8 mouse cellular contexts compared by ENCODE assay signal in the genomic region with DNA sequence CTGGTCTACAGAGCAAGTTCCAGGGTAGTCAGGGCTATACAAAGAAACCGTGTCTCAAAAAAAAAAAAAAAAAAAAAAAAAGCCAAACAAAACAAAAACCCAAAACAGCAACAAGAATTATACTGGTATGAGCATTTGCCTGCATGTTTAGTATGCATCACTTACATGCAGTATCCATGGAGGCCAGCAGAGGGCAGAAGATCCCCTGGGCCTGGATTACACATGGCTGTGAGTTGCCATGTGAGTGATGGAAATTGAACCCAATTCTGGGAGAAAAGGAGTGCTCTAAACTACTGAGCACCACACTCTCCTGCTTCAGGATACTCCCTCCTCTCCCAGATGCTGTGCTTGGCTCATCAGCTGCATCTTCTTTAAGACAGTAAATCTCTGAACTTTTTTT. TPM values are rescaled to one million over a fixed set of nuclear protein-coding genes. Genes with fewer than 3 reads are reported as not detected.
DNase-seq lines count a peak whose midpoint lies in the region; ATAC-seq and TF ChIP-seq lines count a peak whose summit lies in the region.

No protein-coding gene starts in this region.

- peaks cover 35% of the 10 kb centered on the region for H3K4me1 ChIP-seq in E14TG2a.4 (replicated peaks; ENCODE audit: low read depth, low read length)
- H3K4me1 ChIP-seq in stomach, postnatal 0 days (replicated peaks; ENCODE audit: control insufficient read depth, insufficient read depth) = no peaks in the 10 kb centered on the region

- peak; percentile 56 for ATAC-seq in megakaryocyte progenitor cell, adult 5-6 weeks (replicated peaks; ENCODE audit: poor library complexity)
- no peak for ATAC-seq in stomach, postnatal 0 days (ENCODE audit: low FRiP score, low TSS enrichment)

- no peak overlapping the region for H3K4me2 ChIP-seq in stomach, postnatal 0 days (replicated peaks; ENCODE audit: low read depth)

- no peak overlapping the region for H3K4me3 ChIP-seq in E14TG2a.4 (replicated peaks; ENCODE audit: low read length)
- H3K4me3 ChIP-seq in stomach, postnatal 0 days (ENCODE audit: low read depth, low read length) = no peak overlapping the region

- H3K9ac ChIP-seq in stomach, postnatal 0 days (ENCODE audit: low read length) = no peak overlapping the region

- peak; percentile 57 for DNase-seq in gastrocnemius, adult 18-20 months (ENCODE audit: low spot score)
- no peak for DNase-seq in gastrocnemius, postnatal 25 days
- peak; percentile 58 for DNase-seq in c-Kit-positive CD71-positive TER-119-negative erythroid progenitor cells, embryonic 14.5 days (ENCODE audit: low read depth)
- DNase-seq in gastrocnemius, adult 8-10 months (ENCODE audit: low spot score in 2 of 2) = peak; percentile 29 to 34
- peak; percentile 67 for DNase-seq in layer of hippocampus, adult 9-10 months (ENCODE audit: low spot score)
- peak; percentile 71 for DNase-seq in stomach, postnatal 0 days (ENCODE audit: low spot score)

- WGBS in stomach, postnatal 0 days = 25% methylated on average over 1 of the region's 1 CpGs

- no peak for TF ChIP-seq EP300 in stomach, postnatal 0 days (optimal IDR thresholded peaks at IDR 0.05)

- TF ChIP-seq CTCF in E14TG2a.4 (conservative IDR thresholded peaks at IDR 0.05; ENCODE audit: low read length) = peak; percentile 92
- TF ChIP-seq CTCF in stomach, postnatal 0 days (IDR thresholded peaks at IDR 0.05; ENCODE audit: low read depth) = peak; percentile 85

- no peak overlapping the region for H3K27ac ChIP-seq in stomach, postnatal 0 days (replicated peaks)

- H3K36me3 ChIP-seq in E14TG2a.4 (ENCODE audit: insufficient read depth, low read length) = peaks cover 21% of the 10 kb centered on the region
- no peaks in the 10 kb centered on the region for H3K36me3 ChIP-seq in stomach, postnatal 0 days (ENCODE audit: control insufficient read depth, insufficient read depth, low read length)

- no peaks in the 10 kb centered on the region for H3K9me3 ChIP-seq in E14TG2a.4 (ENCODE audit: low read length)
- no peaks in the 10 kb centered on the region for H3K9me3 ChIP-seq in stomach, postnatal 0 days (ENCODE audit: control insufficient read depth, low read length)

- no peaks in the 10 kb centered on the region for H3K27me3 ChIP-seq in E14TG2a.4 (ENCODE audit: insufficient read depth, low read length)
- no peaks in the 10 kb centered on the region for H3K27me3 ChIP-seq in stomach, postnatal 0 days (ENCODE audit: control insufficient read depth, insufficient read depth, low read length)

RNA-seq across cellular contexts. Expression of a gene that starts 4.2 kb away (rescaled TPM):
- 10 to 100 TPM; 14.4 to 19.0 TPM for total RNA-seq in gastrocnemius, adult 18-20 months (2021)
- 10 to 100 TPM; 13.1 to 16.9 TPM for total RNA-seq in gastrocnemius, postnatal 25 days (2021)
- 10 to 100 TPM; 15.4 to 23.1 (median 16.3) TPM for total RNA-seq in gastrocnemius, adult 8-10 months (2022)
- 16.3 and 17.6 TPM in 2 replicates for total RNA-seq in megakaryocyte progenitor cell, adult 5-6 weeks (2015)
- 8.8 and 15.3 TPM in 2 replicates for total RNA-seq in megakaryocyte progenitor cell, adult 5-6 weeks (2017)
- polyA plus RNA-seq in stomach, postnatal 0 days (2015; fragmentation: Nextera tagmentation; extraction: Ambion mirVana) = 19.4 and 20.9 TPM in 2 replicates

RNA-seq across cellular contexts. Expression of a gene that starts 31.7 kb away (rescaled TPM):
- total RNA-seq in gastrocnemius, adult 18-20 months (2021) = not detected
- total RNA-seq in gastrocnemius, postnatal 25 days (2021) = not detected
- not detected for total RNA-seq in gastrocnemius, adult 8-10 months (2022)
- total RNA-seq in megakaryocyte progenitor cell, adult 5-6 weeks (2015) = not detected in 2 replicates
- 0.10 TPM in 1 of 2 replicates, not detected in the other for total RNA-seq in megakaryocyte progenitor cell, adult 5-6 weeks (2017)
- 9.4 and 11.0 TPM in 2 replicates for polyA plus RNA-seq in stomach, postnatal 0 days (2015; fragmentation: Nextera tagmentation; extraction: Ambion mirVana)

RNA-seq across cellular contexts. Expression of a gene that starts 47.4 kb away (rescaled TPM):
- 10 to 100 TPM; 10.4 to 12.1 TPM for total RNA-seq in gastrocnemius, adult 18-20 months (2021)
- total RNA-seq in gastrocnemius, postnatal 25 days (2021) = 10 to 100 TPM; 11.4 to 11.8 TPM
- total RNA-seq in gastrocnemius, adult 8-10 months (2022) = 10 to 100 TPM; 10.9 to 12.5 (median 11.9) TPM
- total RNA-seq in megakaryocyte progenitor cell, adult 5-6 weeks (2015) = 16.9 and 17.0 TPM in 2 replicates
- 20.1 and 30.0 TPM in 2 replicates for total RNA-seq in megakaryocyte progenitor cell, adult 5-6 weeks (2017)
- polyA plus RNA-seq in stomach, postnatal 0 days (2015; fragmentation: Nextera tagmentation; extraction: Ambion mirVana) = 69.3 and 73.9 TPM in 2 replicates

RNA-seq across cellular contexts. Expression of a gene that starts 48.3 kb away (rescaled TPM):
- total RNA-seq in gastrocnemius, adult 18-20 months (2021) = 1 to 10 TPM; 2.4 to 2.9 TPM
- 1 to 10 TPM; 5.6 TPM for total RNA-seq in gastrocnemius, postnatal 25 days (2021)
- total RNA-seq in gastrocnemius, adult 8-10 months (2022) = 1 to 10 TPM; 1.3 to 2.4 (median 1.7) TPM
- total RNA-seq in megakaryocyte progenitor cell, adult 5-6 weeks (2015) = 1.3 and 1.5 TPM in 2 replicates
- 0.17 and 0.21 TPM in 2 replicates for total RNA-seq in megakaryocyte progenitor cell, adult 5-6 weeks (2017)
- polyA plus RNA-seq in stomach, postnatal 0 days (2015; fragmentation: Nextera tagmentation; extraction: Ambion mirVana) = 2.4 and 2.7 TPM in 2 replicates

RNA-seq across cellular contexts. Expression of a gene that starts 58.1 kb away (rescaled TPM):
- total RNA-seq in gastrocnemius, adult 18-20 months (2021) = 10 to 100 TPM in 1 of 2 experiments, 1 to 10 TPM in 1; 9.6 to 14.6 TPM
- total RNA-seq in gastrocnemius, postnatal 25 days (2021) = 10 to 100 TPM; 15.1 to 19.6 TPM
- total RNA-seq in gastrocnemius, adult 8-10 months (2022) = 10 to 100 TPM in 2 of 4 experiments, 1 to 10 TPM in 2; 8.9 to 17.6 (median 13.5) TPM
- total RNA-seq in megakaryocyte progenitor cell, adult 5-6 weeks (2015) = 17.8 and 17.9 TPM in 2 replicates
- total RNA-seq in megakaryocyte progenitor cell, adult 5-6 weeks (2017) = 11.8 and 23.4 TPM in 2 replicates
- polyA plus RNA-seq in stomach, postnatal 0 days (2015; fragmentation: Nextera tagmentation; extraction: Ambion mirVana) = 179 and 191 TPM in 2 replicates
